Mouse (Mus musculus) liver, postnatal 0 days (tissue): ENCODE results near the gene Pakap. TPM values are rescaled to one million over a fixed set of nuclear protein-coding genes. Genes with fewer than 3 reads are reported as not detected.

Experiments
- ATAC-seq: fragments of 200-750 bp; cut with Nextera tagmentation; 2 replicates; pipeline ENCODE4 v1.8.0; 2017; ENCODE audit warnings: mild to moderate bottlenecking, moderate library complexity
- DNase-seq: peaks from one replicate; pipeline ENCODE4 v3.0.0-alpha.2; 2016
- H3K27ac ChIP-seq: fragments of 300-500 bp; sonication (generic); 2 replicates; pipeline ENCODE4 v1.5.1; 2014; ENCODE audit warnings: antibody characterized with exemption, moderate library complexity, mild to moderate bottlenecking, low read depth
- H3K27me3 ChIP-seq: fragments of 300-500 bp; sonication (generic); 2 replicates; pipeline ENCODE4 v1.6.1; 2014; ENCODE audit warnings: low read length, control low read depth, mixed read lengths; ENCODE audit not compliant: insufficient read depth
- H3K36me3 ChIP-seq: fragments of 300-500 bp; sonication (generic); replicated peaks from 2 replicates; pipeline ENCODE4 v1.6.1; 2014; ENCODE audit warnings: mild to moderate bottlenecking, control low read depth, low read length, moderate library complexity, mixed read lengths; ENCODE audit not compliant: insufficient read depth
- H3K4me1 ChIP-seq: fragments of 300-500 bp; sonication (generic); 2 replicates; pipeline ENCODE4 v1.6.1; 2014; ENCODE audit warnings: antibody characterized with exemption, mild to moderate bottlenecking, control low read depth; ENCODE audit not compliant: insufficient read depth
- H3K4me2 ChIP-seq: fragments of 300-500 bp; sonication (generic); 2 replicates; pipeline ENCODE4 v1.6.1; 2014; ENCODE audit warnings: low read depth, mild to moderate bottlenecking, low read length, moderate library complexity, mixed read lengths
- H3K4me3 ChIP-seq: fragments of 300-500 bp; sonication (generic); 2 replicates; pipeline ENCODE4 v1.5.1; 2014; ENCODE audit warnings: low read depth, low read length
- H3K9ac ChIP-seq: fragments of 300-500 bp; sonication (generic); replicated peaks from 2 replicates; pipeline ENCODE4 v1.6.1; 2014; ENCODE audit warnings: mild to moderate bottlenecking, moderate library complexity
- H3K9me3 ChIP-seq: fragments of 300-500 bp; sonication (generic); 2 replicates; pipeline ENCODE4 v1.6.1; 2016; ENCODE audit warnings: mild to moderate bottlenecking, control low read depth, low read length, mixed read lengths
- CTCF ChIP-seq: sonication (generic); IDR thresholded peaks from 2 replicates; pipeline ENCODE4 v1.5.1; 2016; ENCODE audit warnings: antibody characterized with exemption, low read depth
- EP300 ChIP-seq: IDR thresholded peaks from 2 replicates; pipeline ENCODE4 v1.6.1; 2016; ENCODE audit warnings: antibody characterized with exemption, low read depth, mild to moderate bottlenecking
- WGBS: fragments of 180-500 bp; shearing (Covaris S2); extraction: QIAGEN DNeasy Blood & Tissue Kit; methylation state at CpG from one replicate; pipeline ENCODE4 v1.1.7; 2014; ENCODE audit not compliant: insufficient replicate concordance; 5-methylcytosine and 5-hydroxymethylcytosine counted together
- polyA plus RNA-seq: library from polyadenylated mRNA; unstranded; fragments of >200 nt; fragmentation: Nextera tagmentation; extraction: Ambion mirVana; gene quantifications from 2 replicates; pipeline ENCODE4 v1.2.1, GENCODE M21; 2015

Pakap gene
- polyA plus RNA-seq, 1 experiment from 2014 or later = 0.79 TPM

- H3K27ac ChIP-seq = no peak overlapping the region
- 72% methylated on average over 4 of the region's 4 CpGs for WGBS
Measured at GRCm38 (mm10) chr4:57770185-57770823, 202.3 kb downstream of the Pakap start.

GRCm38 (mm10) chr4:57771558-57772219 lies 203.7 kb downstream of the Pakap start:
- TF ChIP-seq EP300 (no peak), CTCF (no peak)
- no peak overlapping the region for H3K4me2 ChIP-seq
- H3K4me1 ChIP-seq = no peaks in the 10 kb centered on the region
- no peaks in the 10 kb centered on the region for H3K27me3 ChIP-seq
- H3K36me3 ChIP-seq = no peaks in the 10 kb centered on the region
- no peak overlapping the region for H3K27ac ChIP-seq
- no peak for DNase-seq
- WGBS = 89% methylated on average over 2 of the region's 2 CpGs
- H3K9me3 ChIP-seq = no peaks in the 10 kb centered on the region
- H3K9ac ChIP-seq = no peak overlapping the region
- no peak for ATAC-seq
- H3K4me3 ChIP-seq = no peak overlapping the region

More at GRCm38 (mm10) chr4:57770185-57770823, 202.3 kb downstream of the Pakap start:
- H3K4me3 ChIP-seq = no peak overlapping the region
- TF ChIP-seq CTCF (no peak), EP300 (no peak)
- H3K27me3 ChIP-seq = no peaks in the 10 kb centered on the region
- H3K9me3 ChIP-seq = no peaks in the 10 kb centered on the region
- H3K4me2 ChIP-seq = no peak overlapping the region
- H3K4me1 ChIP-seq = no peaks in the 10 kb centered on the region
- no peak for ATAC-seq
- DNase-seq = no peak
- no peaks in the 10 kb centered on the region for H3K36me3 ChIP-seq
- H3K9ac ChIP-seq = no peak overlapping the region

DNA sequence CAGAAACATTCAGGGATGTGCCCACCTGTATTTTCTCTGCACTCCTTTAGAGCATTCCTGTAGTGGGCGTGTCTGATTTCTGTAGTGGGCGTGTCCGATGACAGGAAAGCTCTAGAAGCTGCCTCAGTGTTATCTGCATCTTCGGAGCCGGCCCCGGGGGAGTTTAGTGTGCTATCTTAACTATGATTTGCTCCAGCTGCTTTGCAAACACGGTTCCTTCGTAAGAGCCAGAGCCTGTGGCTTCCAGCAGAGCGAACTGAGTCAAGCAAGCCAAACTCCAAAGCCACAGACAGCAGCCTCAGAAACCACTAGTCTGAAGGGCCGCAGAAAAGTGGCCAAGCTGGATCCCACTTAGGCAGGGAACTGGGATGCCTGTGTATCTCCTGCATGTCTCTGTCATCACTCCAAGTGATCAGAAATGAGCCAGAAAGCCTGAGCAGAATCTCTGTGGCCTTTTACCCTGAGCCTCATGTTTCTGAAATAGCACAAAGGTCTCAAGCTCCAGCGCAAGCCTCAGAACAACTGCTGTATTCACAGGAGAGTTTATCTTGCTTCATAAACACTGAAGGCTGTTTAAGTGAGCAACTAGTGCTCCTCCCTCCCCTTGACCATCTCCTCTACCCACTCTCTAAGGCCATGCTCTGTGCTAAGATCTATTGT lies 205.0 kb downstream of the Pakap start:
- H3K36me3 ChIP-seq = no peaks in the 10 kb centered on the region
- H3K27me3 ChIP-seq = no peaks in the 10 kb centered on the region
- no peak for DNase-seq
- H3K9me3 ChIP-seq = no peaks in the 10 kb centered on the region
- no peak for ATAC-seq
- no peak overlapping the region for H3K9ac ChIP-seq
- H3K4me3 ChIP-seq = no peak overlapping the region
- no peaks in the 10 kb centered on the region for H3K4me1 ChIP-seq
- WGBS = 26% methylated on average over 11 of the region's 11 CpGs
- no peak for TF ChIP-seq EP300
- no peak for TF ChIP-seq CTCF
- no peak overlapping the region for H3K4me2 ChIP-seq
- H3K27ac ChIP-seq = no peak overlapping the region

GRCm38 (mm10) chr4:57774517-57774916 lies 206.5 kb downstream of the Pakap start:
- no peak for TF ChIP-seq EP300
- no peak for TF ChIP-seq CTCF
- H3K9ac ChIP-seq = no peak overlapping the region
- no peak overlapping the region for H3K4me2 ChIP-seq
- DNase-seq (no peak), ATAC-seq (no peak)
- H3K4me1 ChIP-seq = no peaks in the 10 kb centered on the region
- H3K4me3 ChIP-seq = no peak overlapping the region
- H3K27ac ChIP-seq = no peak overlapping the region
- WGBS = 51% methylated on average over 4 of the region's 4 CpGs
- no peaks in the 10 kb centered on the region for H3K9me3 ChIP-seq
- H3K27me3 ChIP-seq = no peaks in the 10 kb centered on the region
- no peaks in the 10 kb centered on the region for H3K36me3 ChIP-seq

DNA sequence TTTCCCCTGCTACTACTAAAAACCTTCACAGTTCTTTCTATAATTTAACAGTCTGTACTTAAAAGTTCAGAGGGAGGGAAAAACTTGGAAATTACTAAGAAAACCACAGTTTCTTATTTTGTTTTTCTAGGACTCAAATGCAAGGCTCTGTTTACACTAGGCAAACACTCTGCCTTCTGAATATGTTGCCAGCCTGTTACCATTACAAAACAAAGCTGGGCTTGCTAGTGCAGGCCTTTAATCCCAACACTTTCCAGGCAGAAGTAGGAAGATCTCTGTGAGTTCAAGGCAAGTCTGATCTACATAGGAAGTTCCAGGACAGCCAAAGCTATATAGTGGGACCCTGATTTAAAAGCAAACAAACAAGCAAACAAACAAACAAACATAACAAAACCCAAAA lies 207.6 kb downstream of the Pakap start:
- no peak for DNase-seq
- ATAC-seq = no peak
- H3K9ac ChIP-seq = no peak overlapping the region
- H3K4me2 ChIP-seq = no peak overlapping the region
- H3K36me3 ChIP-seq = no peaks in the 10 kb centered on the region
- TF ChIP-seq EP300 = no peak
- TF ChIP-seq CTCF = no peak
- no peaks in the 10 kb centered on the region for H3K9me3 ChIP-seq
- H3K27me3 ChIP-seq = no peaks in the 10 kb centered on the region
- no peak overlapping the region for H3K4me3 ChIP-seq
- no peaks in the 10 kb centered on the region for H3K4me1 ChIP-seq
- H3K27ac ChIP-seq = no peak overlapping the region

DNA sequence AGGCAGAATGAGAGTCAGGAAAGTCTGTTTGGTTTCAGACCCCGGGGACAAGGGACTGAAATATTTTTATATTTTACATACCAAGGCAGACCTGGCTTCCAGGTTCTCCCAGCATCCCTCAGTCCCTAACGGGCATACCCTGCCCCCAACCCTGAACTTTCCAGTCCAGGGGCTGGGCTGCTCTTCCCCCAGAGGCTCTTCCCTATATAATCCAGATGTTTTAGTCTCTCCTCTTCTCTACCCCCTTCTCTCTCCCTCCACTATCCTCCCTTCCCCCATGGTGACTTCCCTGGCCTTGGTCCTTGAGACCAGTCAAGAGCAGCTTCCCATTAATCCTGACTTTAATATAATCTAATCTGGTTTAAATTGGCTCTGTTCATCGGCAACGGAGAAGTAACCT lies 212.4 kb downstream of the Pakap start:
- H3K9ac ChIP-seq = no peak overlapping the region
- WGBS = 39% methylated on average over 4 of the region's 4 CpGs
- ATAC-seq (no peak), DNase-seq (no peak)
- peaks cover 14% of the 10 kb centered on the region for H3K4me1 ChIP-seq
- no peak for TF ChIP-seq CTCF
- TF ChIP-seq EP300 = no peak
- H3K4me2 ChIP-seq = no peak overlapping the region
- H3K27me3 ChIP-seq = peaks cover 10% of the 10 kb centered on the region
- no peaks in the 10 kb centered on the region for H3K36me3 ChIP-seq
- no peak overlapping the region for H3K4me3 ChIP-seq
- no peak overlapping the region for H3K27ac ChIP-seq
- no peaks in the 10 kb centered on the region for H3K9me3 ChIP-seq
